Mouse (Mus musculus): ENCODE measurements around the gene Cwf19l1.
"Not testable (repeated sequence)": the region's sequence is repeated elsewhere in the genome, so short reads cannot be mapped to it uniquely, and the experiment has no call there.

Cwf19l1 gene

DNA sequence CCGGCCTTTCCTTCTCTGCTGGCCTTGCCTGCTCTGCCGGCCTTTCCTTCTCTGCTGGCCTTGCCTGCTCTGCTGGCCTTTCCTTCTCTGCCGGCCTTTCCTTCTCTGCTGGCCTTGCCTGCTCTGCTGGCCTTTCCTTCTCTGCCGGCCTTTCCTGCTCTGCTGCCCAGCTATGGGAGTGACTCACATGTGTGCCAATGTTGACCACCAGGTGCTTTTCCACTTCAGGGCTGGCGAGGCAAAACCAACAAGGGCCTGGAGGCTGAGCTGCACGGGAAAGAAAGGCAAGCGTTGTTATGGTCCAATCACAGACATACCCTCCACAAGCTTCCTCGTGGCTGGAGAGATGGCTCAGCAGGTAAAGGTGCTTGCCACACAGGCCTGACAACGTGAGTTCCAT is 15.0 kb downstream of the Cwf19l1 start:
- not testable (repeated sequence) for ATAC-seq (ENCODE audit: insufficient number of reproducible peaks, low FRiP score, low TSS enrichment)

GRCm38 (mm10) chr19:44117793-44118192 is 17.9 kb downstream of the Cwf19l1 start:
- no peak for ATAC-seq (ENCODE audit: insufficient number of reproducible peaks, low FRiP score, low TSS enrichment)

- ATAC-seq (ENCODE audit: insufficient number of reproducible peaks, low FRiP score, low TSS enrichment), result no peak
Measured at GRCm38 (mm10) chr19:44111706-44112105, 24.0 kb downstream of the Cwf19l1 start.

DNA sequence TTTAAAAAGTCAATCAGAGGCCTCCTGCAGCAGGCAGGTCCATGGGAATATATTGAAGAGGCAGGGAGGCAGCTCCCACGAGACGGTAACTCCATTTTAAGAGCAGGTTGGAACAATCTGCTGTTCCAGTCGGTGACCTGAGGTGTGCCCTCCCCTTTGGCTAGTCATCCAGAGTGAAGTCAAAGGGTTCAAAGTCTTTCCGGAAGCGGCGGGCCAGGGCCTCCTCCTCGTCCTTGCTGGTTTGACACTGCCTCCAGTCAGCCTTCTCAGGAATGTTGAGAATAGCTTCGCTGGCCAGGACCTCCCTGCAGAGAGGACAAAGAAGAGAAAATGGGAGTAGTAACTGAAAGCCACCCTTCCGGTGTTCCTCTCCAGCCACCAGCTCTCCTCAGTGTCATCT is 25.3 kb downstream of the Cwf19l1 start:
- ATAC-seq (ENCODE audit: insufficient number of reproducible peaks, low FRiP score, low TSS enrichment), result no peak

DNA sequence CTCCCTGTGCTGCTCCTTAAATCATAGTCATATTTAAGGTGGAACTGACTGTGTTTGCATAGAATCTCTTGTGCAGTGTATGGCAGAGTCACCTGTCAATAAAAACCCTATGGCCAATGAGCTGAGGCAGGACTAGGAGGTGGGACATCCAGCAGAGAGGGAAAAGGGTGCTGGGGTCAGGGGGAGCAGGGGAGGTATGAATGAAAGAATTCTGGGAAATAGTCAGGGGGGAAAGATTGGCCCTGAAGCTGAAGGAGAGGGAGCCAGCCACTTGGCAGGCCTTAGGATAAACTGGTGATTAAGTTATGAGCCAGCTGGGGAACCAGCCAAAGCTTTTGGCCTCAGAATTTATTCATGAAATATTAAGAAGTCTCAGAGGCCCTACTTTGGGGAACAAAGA is 26.7 kb downstream of the Cwf19l1 start:
- ATAC-seq (ENCODE audit: insufficient number of reproducible peaks, low FRiP score, low TSS enrichment), result no peak

DNA sequence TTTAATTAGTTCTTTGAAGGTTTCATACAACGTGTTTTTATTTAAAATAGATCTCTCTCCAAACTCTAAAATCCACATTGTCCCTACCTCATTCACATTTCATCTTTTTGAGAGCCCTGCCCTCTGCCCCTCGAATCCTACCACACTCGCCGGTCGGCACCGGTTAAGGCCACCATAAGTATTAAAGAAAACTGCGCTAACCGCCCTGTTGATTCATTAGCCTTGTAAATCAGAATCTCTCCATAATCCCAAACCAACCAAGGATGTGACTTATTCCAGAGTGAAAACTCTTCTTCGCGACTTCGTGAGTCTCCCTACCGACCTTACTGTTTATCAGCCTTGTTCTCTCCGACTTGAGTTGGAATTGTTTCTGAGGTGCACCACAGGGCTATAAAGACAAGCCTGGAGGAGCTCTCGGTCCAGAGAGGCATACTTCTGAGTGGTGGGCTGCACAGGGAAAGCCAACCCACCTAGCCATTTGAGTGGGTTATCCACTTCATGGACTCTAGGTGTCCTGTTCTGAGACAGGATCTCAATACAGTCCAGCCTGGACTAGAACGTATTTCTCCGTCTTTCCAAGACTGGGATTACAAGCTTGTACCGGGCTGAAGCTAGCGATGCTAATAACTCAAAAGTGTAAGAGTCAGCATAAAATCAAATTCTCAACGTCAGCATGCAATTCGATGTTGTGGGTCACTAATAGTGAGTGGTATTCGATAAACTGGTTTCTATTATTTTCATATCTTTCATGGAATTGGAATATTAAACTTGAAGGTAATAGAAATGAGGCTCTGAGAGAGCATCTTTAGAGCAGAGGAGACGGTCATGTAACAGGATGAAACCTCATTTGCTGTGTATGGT is 27.8 kb downstream of the Cwf19l1 start:
- ATAC-seq (ENCODE audit: insufficient number of reproducible peaks, low FRiP score, low TSS enrichment), result no peak

- peak; percentile 99 for ATAC-seq (ENCODE audit: insufficient number of reproducible peaks, low FRiP score, low TSS enrichment)
Measured at GRCm38 (mm10) chr19:44106831-44107660, 28.6 kb downstream of the Cwf19l1 start, which contains the start of gene Chuk. Gene Chuk, minus strand, starts transcription at chr19:44107480.

- ATAC-seq (ENCODE audit: insufficient number of reproducible peaks, low FRiP score, low TSS enrichment), result no peak
Measured at GRCm38 (mm10) chr19:44104393-44104792, 31.3 kb downstream of the Cwf19l1 start.

DNA sequence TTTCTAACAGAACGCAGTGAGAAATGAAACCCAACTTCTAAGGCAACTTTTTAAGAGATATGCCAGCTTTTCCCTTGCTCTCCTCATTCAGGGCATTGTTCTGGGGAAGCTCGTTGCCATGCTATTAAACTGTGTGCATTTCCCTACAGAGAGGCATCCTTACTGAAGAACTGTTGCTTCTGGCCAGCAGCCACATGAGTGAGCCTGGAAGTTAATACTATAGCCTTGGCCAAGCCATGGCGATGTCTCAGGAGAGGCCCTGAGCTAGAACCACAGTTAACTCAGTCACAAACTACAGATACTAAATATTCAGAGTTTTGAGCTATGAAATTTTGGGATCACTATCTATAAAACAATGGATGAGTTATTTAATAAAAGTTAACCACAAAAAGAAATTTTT is 32.7 kb downstream of the Cwf19l1 start:
- no peak for ATAC-seq (ENCODE audit: insufficient number of reproducible peaks, low FRiP score, low TSS enrichment)

- no peak for ATAC-seq (ENCODE audit: insufficient number of reproducible peaks, low FRiP score, low TSS enrichment)
Measured at GRCm38 (mm10) chr19:44100840-44101239, 34.8 kb downstream of the Cwf19l1 start.

GRCm38 (mm10) chr19:44086278-44086677 is 49.4 kb downstream of the Cwf19l1 start:
- no peak for ATAC-seq (ENCODE audit: insufficient number of reproducible peaks, low FRiP score, low TSS enrichment)

GRCm38 (mm10) chr19:44080920-44081319 is 54.8 kb downstream of the Cwf19l1 start:
- no peak for ATAC-seq (ENCODE audit: insufficient number of reproducible peaks, low FRiP score, low TSS enrichment)

DNA sequence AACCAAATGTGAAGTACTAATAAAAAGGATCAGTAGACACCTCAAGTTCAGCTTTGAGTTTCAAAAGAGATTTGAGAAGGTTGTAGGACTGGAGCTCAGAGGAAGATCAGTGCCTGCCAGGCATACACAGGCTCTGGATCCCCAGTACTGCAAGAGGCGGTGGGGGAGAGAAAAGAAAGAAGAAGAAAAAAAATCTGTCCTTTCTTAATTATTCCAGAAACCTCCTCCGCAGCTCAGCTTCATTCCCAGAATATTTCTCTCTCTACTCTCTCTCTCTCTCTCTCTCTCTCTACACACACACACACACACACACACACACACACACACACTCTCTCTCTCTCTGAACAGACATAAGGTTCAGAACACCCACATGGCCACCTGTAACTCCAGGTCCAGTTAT is 55.7 kb downstream of the Cwf19l1 start:
- no peak for ATAC-seq (ENCODE audit: insufficient number of reproducible peaks, low FRiP score, low TSS enrichment)

DNA sequence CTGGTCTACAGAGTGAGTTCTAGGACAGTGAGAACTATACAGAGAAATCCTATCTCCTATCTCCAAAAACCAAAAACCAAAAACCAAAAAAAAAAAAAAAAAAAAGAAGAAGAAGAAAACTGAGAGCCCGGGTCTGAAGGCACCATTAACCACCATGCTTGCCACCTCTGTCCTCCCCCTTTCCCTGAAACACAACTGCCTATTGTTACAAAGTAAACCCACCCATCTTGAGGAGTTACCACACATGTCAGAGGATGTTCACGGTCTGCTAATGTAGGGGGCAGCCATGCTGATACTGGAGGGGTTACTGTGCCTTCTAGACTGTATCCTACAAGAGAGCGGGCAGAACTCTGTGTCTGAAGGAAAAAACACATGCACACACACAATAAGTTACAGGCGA is 58.7 kb downstream of the Cwf19l1 start:
- ATAC-seq (ENCODE audit: insufficient number of reproducible peaks, low FRiP score, low TSS enrichment), result no peak

GRCm38 (mm10) chr19:44076457-44076856 is 59.2 kb downstream of the Cwf19l1 start:
- ATAC-seq (ENCODE audit: insufficient number of reproducible peaks, low FRiP score, low TSS enrichment), result no peak

DNA sequence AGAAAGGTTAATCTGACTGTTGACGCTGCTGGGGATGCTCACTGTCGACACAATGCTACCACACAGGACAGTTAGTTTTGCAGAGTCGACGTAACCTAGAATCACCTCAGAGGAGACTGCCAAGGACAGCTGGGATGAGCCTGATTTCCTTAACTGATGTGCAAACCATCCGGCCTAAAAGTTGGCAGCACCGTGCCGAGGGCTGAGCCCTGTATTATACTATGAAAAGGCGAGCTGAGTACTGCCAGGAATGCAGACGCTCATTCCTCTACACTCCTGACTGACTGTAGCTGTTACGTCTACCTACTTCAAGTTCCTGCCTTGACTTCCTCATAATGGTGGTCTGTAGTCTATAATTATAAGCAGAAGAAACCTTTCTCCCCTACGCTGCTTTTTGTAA is 60.7 kb downstream of the Cwf19l1 start:
- no peak for ATAC-seq (ENCODE audit: insufficient number of reproducible peaks, low FRiP score, low TSS enrichment)

- ATAC-seq (ENCODE audit: insufficient number of reproducible peaks, low FRiP score, low TSS enrichment), result no peak
Measured at GRCm38 (mm10) chr19:44071166-44071565, 64.5 kb downstream of the Cwf19l1 start.

- ATAC-seq (ENCODE audit: insufficient number of reproducible peaks, low FRiP score, low TSS enrichment), result no peak
Measured at GRCm38 (mm10) chr19:44069914-44070232, 65.8 kb downstream of the Cwf19l1 start.

DNA sequence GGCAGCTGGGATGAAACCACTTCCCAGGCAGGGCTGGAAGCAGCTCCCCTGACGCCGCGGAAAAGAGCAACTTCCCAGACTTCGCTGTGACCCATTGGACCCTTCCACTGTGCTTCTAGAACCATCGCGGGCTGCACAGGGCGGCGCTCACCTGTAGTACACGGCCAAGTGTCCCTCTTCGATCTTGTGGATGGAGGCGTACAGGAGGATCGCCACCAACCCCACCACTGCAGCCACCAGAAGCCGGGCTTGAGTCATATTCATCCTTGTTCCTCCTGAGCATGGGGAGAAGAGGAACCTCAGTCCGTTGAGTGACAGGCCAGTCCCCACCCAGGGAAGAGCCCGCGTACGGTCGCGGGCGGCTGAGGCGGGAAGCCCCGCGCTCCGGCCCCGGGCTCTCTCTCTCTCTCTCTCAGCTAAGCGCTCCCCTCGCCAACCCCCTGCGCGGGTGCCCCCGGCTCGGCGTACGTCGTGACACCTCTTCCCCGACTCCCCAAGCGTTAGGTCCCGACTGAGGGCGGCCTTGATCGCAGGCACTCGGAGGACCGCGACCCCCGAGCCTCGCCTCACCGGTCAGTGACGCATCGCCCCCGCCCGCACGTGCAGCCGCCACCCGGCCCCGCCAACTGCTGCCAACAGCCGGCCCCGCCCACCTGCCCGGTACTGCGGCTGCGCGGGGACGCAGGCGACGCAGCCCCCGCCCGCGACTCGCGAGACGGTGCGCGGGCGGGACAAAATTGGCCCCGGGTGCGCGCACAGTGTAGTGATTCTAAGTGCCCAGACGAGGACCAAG is 66.4 kb downstream of the Cwf19l1 start, which contains the start of gene Erlin1:
Erlin1 (minus strand) TSS at position 665 of the 793 bp plus-strand sequence.
- ATAC-seq (ENCODE audit: insufficient number of reproducible peaks, low FRiP score, low TSS enrichment), result peak; percentile 83

DNA sequence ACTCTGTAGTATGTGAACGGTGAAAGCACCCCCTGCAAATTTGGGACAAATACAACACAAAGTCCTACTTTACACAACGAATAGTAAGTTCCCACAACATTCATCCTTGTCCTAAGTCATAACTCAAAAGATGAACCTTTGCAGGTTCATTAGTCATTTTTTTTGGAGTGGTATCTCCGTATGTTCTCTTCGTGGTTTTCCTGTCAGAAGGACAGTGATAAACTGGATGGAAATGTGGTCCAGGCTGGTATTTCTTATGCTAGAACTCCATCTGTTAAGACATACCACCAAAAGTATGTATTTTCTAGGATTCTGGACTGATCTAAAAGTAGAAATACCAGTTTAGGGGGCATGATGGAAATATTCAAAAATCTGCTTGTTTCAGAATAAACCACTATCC is 67.4 kb downstream of the Cwf19l1 start:
- no peak for ATAC-seq (ENCODE audit: insufficient number of reproducible peaks, low FRiP score, low TSS enrichment)
